Mouse (Mus musculus): ENCODE measurements at regions not wholly inside any gene's neighbourhood (a gene's known extent, or its start where the extent isn't known, plus 50 kb on each side); places are given as distances from the start of the nearest gene placed in this dataset.

DNA sequence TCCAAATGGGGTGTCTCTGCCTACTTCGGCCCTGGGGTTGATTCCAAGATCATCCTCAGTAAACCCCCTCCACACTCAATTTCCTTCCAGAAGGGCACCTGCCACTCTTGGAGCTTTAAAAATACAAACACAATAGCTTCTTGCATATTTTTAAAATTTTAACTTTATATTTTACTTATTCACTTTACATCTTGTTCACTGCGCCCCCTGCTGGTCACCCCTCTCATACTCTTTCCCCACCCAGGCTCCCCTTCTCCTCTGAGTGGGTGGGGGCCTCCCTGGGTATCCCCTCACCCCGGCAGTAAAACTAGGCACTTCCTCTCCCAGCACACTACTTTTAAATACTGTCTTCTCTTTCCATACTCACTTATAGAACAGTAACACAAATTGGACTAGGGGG is 79.4 kb upstream of the Ubr2 start:
- no peak for TF ChIP-seq CTCF (IDR thresholded peaks at IDR 0.05; ENCODE audit: low read depth)
- TF ChIP-seq EP300 (IDR thresholded peaks at IDR 0.05; ENCODE audit: low read depth): no peak
